ENCODE assay signal across 29 mouse cellular contexts in the genomic region with DNA sequence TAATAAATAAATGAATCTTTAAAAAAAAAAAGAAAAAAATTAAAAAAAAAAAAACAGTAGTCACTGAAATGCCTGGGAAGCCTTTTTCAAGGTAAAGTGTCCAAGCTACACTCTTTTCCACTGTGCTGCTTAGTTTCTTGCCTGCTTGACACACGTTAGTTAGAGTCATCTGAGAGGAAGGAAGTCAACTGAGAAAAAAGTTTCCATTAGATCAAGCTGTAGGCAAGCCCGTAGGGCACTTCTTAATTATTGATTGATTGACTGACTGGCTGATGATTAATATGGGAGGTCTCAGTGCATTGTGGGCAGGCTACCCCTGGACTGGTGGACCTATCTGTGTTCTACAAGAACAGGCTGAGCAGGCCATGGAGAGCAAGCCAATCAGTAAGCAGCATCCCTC. TPM values are rescaled to one million over a fixed set of nuclear protein-coding genes. Genes with fewer than 3 reads are reported as not detected.
DNase-seq lines count a peak whose midpoint lies in the region; ATAC-seq and TF ChIP-seq lines count a peak whose summit lies in the region.
"Had no signal": no experiment of that assay in that cellular context is flagged by ENCODE, and none has a peak within 500 bp of the region (broad histone marks: within the 10 kb centered on the region; RNA-seq: fewer than 3 reads in every experiment).

No protein-coding gene starts in this region.

- H3K27me3 ChIP-seq in heart, embryonic 14.5 days (ENCODE audit: control insufficient read depth, insufficient read depth, low read length): no peaks in the 10 kb centered on the region
- no peaks in the 10 kb centered on the region for H3K27me3 ChIP-seq in liver, adult 2 months (ENCODE audit: control insufficient read depth, insufficient read depth, low read length)
- no peaks in the 10 kb centered on the region for H3K27me3 ChIP-seq in liver, embryonic 11.5 days (replicated peaks; ENCODE audit: control insufficient read depth, insufficient read depth, low read length)
- no peaks in the 10 kb centered on the region for H3K27me3 ChIP-seq in CH12.LX (replicated peaks)
- H3K27me3 ChIP-seq: midbrain, embryonic 12.5 days; neural tube, embryonic 12.5 days had no signal

- TF ChIP-seq CTCF in liver, adult 2 months (IDR thresholded peaks at IDR 0.05; ENCODE audit: low read depth, low read length): no peak
- no peak for TF ChIP-seq CTCF in CH12.LX (conservative IDR thresholded peaks at IDR 0.05 in 1 of 2, IDR thresholded peaks at IDR 0.05 in 1 of 2; ENCODE audit: low read depth in 2 of 2, low read length in 2 of 2)

- H3K4me1 ChIP-seq in heart, embryonic 14.5 days (ENCODE audit: control insufficient read depth in 2 of 2, insufficient read depth in 2 of 2, low read length in 2 of 2): peaks cover 34 to 63% of the 10 kb centered on the region in 2 experiments
- no peaks in the 10 kb centered on the region for H3K4me1 ChIP-seq in liver, adult 2 months (ENCODE audit: control insufficient read depth, insufficient read depth, low read length)
- H3K4me1 ChIP-seq in liver, embryonic 11.5 days (replicated peaks; ENCODE audit: control insufficient read depth, insufficient read depth, low read length): peaks cover 4% of the 10 kb centered on the region; the same call in 1 of the 2 replicates
- H3K4me1 ChIP-seq in CH12.LX (ENCODE audit: control insufficient read depth in 1 of 2, insufficient read depth in 2 of 2): peaks cover 0 to 4% of the 10 kb centered on the region in 2 experiments; a peak in 2 of 4 replicates
- H3K4me1 ChIP-seq: midbrain, embryonic 12.5 days; neural tube, embryonic 12.5 days had no signal

- H3K4me2 ChIP-seq in heart, embryonic 14.5 days (ENCODE audit: low read length): no peak overlapping the region
- no peak overlapping the region for H3K4me2 ChIP-seq in liver, embryonic 11.5 days
- H3K4me2 ChIP-seq in CH12.LX (ENCODE audit: insufficient read depth, low read depth, poor library complexity, severe bottlenecking): no peak overlapping the region
- H3K4me2 ChIP-seq: hindbrain, embryonic 14.5 days; lung, embryonic 14.5 days; midbrain, embryonic 12.5 days; neural tube, embryonic 12.5 days had no signal

- intact Hi-C loops in heart, postnatal 25 days (cut with DNase I): no loop called here

- no peak for TF ChIP-seq RAD21 in CH12.LX (IDR thresholded peaks at IDR 0.05; ENCODE audit: low read depth, low read length)

- TF ChIP-seq EP300 in CH12.LX (IDR thresholded peaks at IDR 0.05; ENCODE audit: low read length): no peak

- WGBS in heart, embryonic 14.5 days: 66% methylated on average over 2 of the region's 2 CpGs
- 11% methylated on average over 2 of the region's 2 CpGs for WGBS in liver, adult 2 months
- WGBS in liver, embryonic 11.5 days: 54% methylated on average over 2 of the region's 2 CpGs

- H3K4me3 ChIP-seq in heart, embryonic 14.5 days (ENCODE audit: control insufficient read depth in 1 of 2, insufficient read depth in 1 of 2, low read depth in 1 of 2, low read length in 2 of 2): no peak overlapping the region
- H3K4me3 ChIP-seq in liver, adult 2 months (ENCODE audit: insufficient read depth, low read depth, low read length): no peak overlapping the region
- no peak overlapping the region for H3K4me3 ChIP-seq in liver, embryonic 11.5 days (ENCODE audit: low read depth, low read length)
- H3K4me3 ChIP-seq in CH12.LX (replicated peaks in 1 of 3; ENCODE audit: low read depth in 2 of 3, low read length in 2 of 3, poor library complexity in 1 of 3): no peak overlapping the region
- H3K4me3 ChIP-seq: erythroblast, embryonic 14.5 days; gastrocnemius, adult 2 months; midbrain, embryonic 12.5 days; myocyte; neural tube, embryonic 12.5 days had no signal

- dilution Hi-C loops in CH12.LX (cut with MboI; ENCODE audit: extremely low pct_ligation_motif_present, extremely low pct_unique_long_range_greater_than_20kb, low sequenced_read_pairs): no loop called here

- no peak for ATAC-seq in heart, embryonic 14.5 days (ENCODE audit: insufficient number of reproducible peaks, insufficient read depth, low FRiP score, low read depth)
- no peak for ATAC-seq in liver, embryonic 11.5 days (replicated peaks; ENCODE audit: low FRiP score)
- ATAC-seq: forebrain, embryonic 16.5 days had no signal

- DNase-seq in heart, postnatal 25 days (ENCODE audit: low spot score): no peak
- peak; percentile 77 for DNase-seq in liver, adult 2 months (ENCODE audit: extremely low read depth, low read depth, low spot score)
- no peak for DNase-seq in liver, embryonic 11.5 days (ENCODE audit: low spot score)
- DNase-seq in CH12.LX (ENCODE audit: extremely low read depth): peak; percentile 6
- DNase-seq in lung, postnatal 36 days: no peak
- DNase-seq in adrenal gland, postnatal 36 days: no peak
- DNase-seq: adrenal gland, postnatal 14 days; cerebellum, adult 11-12 months; cerebellum, adult 9-11 months; gastrocnemius, adult 2 months; gastrocnemius, postnatal 36 days; heart, postnatal 4 days; kidney, adult 18-20 months; kidney, postnatal 4 days; layer of hippocampus, postnatal 36 days; left cerebral cortex, postnatal 4 days; lung, embryonic 14.5 days; lung, postnatal 14 days; right cerebral cortex, adult 18-20 months; spleen, adult 18-20 months; thymus, postnatal 14 days had no signal

- in situ Hi-C loops in CH12.LX (cut with MboI; ENCODE audit: low pct_ligation_motif_present, low pct_unique_long_range_greater_than_20kb, low sequenced_read_pairs): no loop called here

- peak overlapping the region; percentile 57 to 98 for H3K27ac ChIP-seq in heart, embryonic 14.5 days (replicated peaks in 1 of 2; ENCODE audit: control insufficient read depth in 1 of 2, insufficient read depth in 1 of 2, low read depth in 2 of 2, low read length in 2 of 2)
- H3K27ac ChIP-seq in liver, adult 2 months (replicated peaks; ENCODE audit: insufficient read depth, low read depth, low read length): no peak overlapping the region
- no peak overlapping the region; the same call in 1 of the 2 replicates for H3K27ac ChIP-seq in liver, embryonic 11.5 days (ENCODE audit: low read depth, low read length)
- H3K27ac ChIP-seq in CH12.LX (ENCODE audit: insufficient read depth, low read depth): no peak overlapping the region
- H3K27ac ChIP-seq: gastrocnemius, adult 2 months; hindbrain, embryonic 14.5 days; liver, embryonic 14.5 days; midbrain, embryonic 12.5 days; neural tube, embryonic 12.5 days had no signal

- no peak for TF ChIP-seq POLR2A in liver, adult 2 months (IDR thresholded peaks at IDR 0.05; ENCODE audit: extremely low read depth, insufficient read depth, low read length)
- no peak for TF ChIP-seq POLR2A in CH12.LX (IDR thresholded peaks at IDR 0.05; ENCODE audit: low read depth, low read length)

- no peaks in the 10 kb centered on the region for H3K9me3 ChIP-seq in heart, embryonic 14.5 days (ENCODE audit: control insufficient read depth, low read length)
- H3K9me3 ChIP-seq in liver, embryonic 11.5 days (ENCODE audit: control insufficient read depth, low read length): no peaks in the 10 kb centered on the region
- H3K9me3 ChIP-seq in CH12.LX (replicated peaks; ENCODE audit: low read length): no peaks in the 10 kb centered on the region
- H3K9me3 ChIP-seq: midbrain, embryonic 12.5 days; neural tube, embryonic 12.5 days had no signal

- H3K36me3 ChIP-seq in heart, embryonic 14.5 days (ENCODE audit: control insufficient read depth, insufficient read depth, low read length): 0 out of 2 replicates have a peak, but pooled peaks cover 10% of the 10 kb centered on the region
- no peaks in the 10 kb centered on the region for H3K36me3 ChIP-seq in liver, adult 2 months (ENCODE audit: control insufficient read depth, insufficient read depth, low read length)
- H3K36me3 ChIP-seq in liver, embryonic 11.5 days (ENCODE audit: control insufficient read depth, insufficient read depth, low read length): no peaks in the 10 kb centered on the region
- no peaks in the 10 kb centered on the region for H3K36me3 ChIP-seq in CH12.LX (replicated peaks in 1 of 2; ENCODE audit: control insufficient read depth in 1 of 2, insufficient read depth in 1 of 2, low read length in 1 of 2)
- H3K36me3 ChIP-seq: midbrain, embryonic 12.5 days; neural tube, embryonic 12.5 days had no signal

- no peak overlapping the region for H3K9ac ChIP-seq in heart, embryonic 14.5 days (ENCODE audit: low read length)
- no peak overlapping the region for H3K9ac ChIP-seq in liver, adult 2 months (ENCODE audit: low read depth, low read length)
- H3K9ac ChIP-seq in liver, embryonic 11.5 days (ENCODE audit: low read depth, low read length): no peak overlapping the region
- H3K9ac ChIP-seq in CH12.LX (ENCODE audit: insufficient read depth, low read depth): no peak overlapping the region
- H3K9ac ChIP-seq: hindbrain, embryonic 14.5 days; liver, embryonic 14.5 days; lung, embryonic 14.5 days; midbrain, embryonic 12.5 days; neural tube, embryonic 12.5 days had no signal

- no peaks in the 10 kb centered on the region; the same call in 1 of the 2 replicates for H3K79me2 ChIP-seq in liver, adult 2 months (ENCODE audit: control insufficient read depth, insufficient read depth, low read length)
- no peaks in the 10 kb centered on the region for H3K79me2 ChIP-seq in CH12.LX (replicated peaks; ENCODE audit: control insufficient read depth, extremely low read depth, insufficient read depth, poor library complexity, severe bottlenecking)

TF ChIP-seq in CH12.LX, 34 proteins besides CTCF, POLR2A, EP300 and RAD21 (continues in another document):
- no peak for TF ChIP-seq PAX5 (IDR thresholded peaks at IDR 0.05; ENCODE audit: low read length)
- TF ChIP-seq E2F4 (IDR thresholded peaks at IDR 0.05; ENCODE audit: insufficient replicate concordance, low read depth, low read length): no peak
- no peak for TF ChIP-seq SIN3A (IDR thresholded peaks at IDR 0.05; ENCODE audit: low read length)
- no peak for TF ChIP-seq TCF12 (IDR thresholded peaks at IDR 0.05; ENCODE audit: low read depth, low read length)
- no peak for TF ChIP-seq MAFK (IDR thresholded peaks at IDR 0.05; ENCODE audit: insufficient replicate concordance, low read length)
- no peak for TF ChIP-seq HCFC1 (IDR thresholded peaks at IDR 0.05; ENCODE audit: low read depth, low read length)
- TF ChIP-seq USF1 (IDR thresholded peaks at IDR 0.05; ENCODE audit: low read depth, low read length): no peak
- TF ChIP-seq MXI1 (IDR thresholded peaks at IDR 0.05; ENCODE audit: low read depth, low read length): no peak
- TF ChIP-seq CHD2 (IDR thresholded peaks at IDR 0.05; ENCODE audit: low read length): no peak
- no peak for TF ChIP-seq ETS1 (conservative IDR thresholded peaks at IDR 0.05; ENCODE audit: low read depth, low read length)
- TF ChIP-seq ELF1 (IDR thresholded peaks at IDR 0.05; ENCODE audit: low read depth, low read length): no peak

RNA-seq across cellular contexts. Expression of gene Kif13a, which starts 9.9 kb away (rescaled TPM):
- polyA plus RNA-seq in heart, embryonic 14.5 days (2014; fragmentation: Nextera tagmentation; extraction: Ambion mirVana): 47.8 and 55.2 TPM in 2 replicates
- total RNA-seq in heart, postnatal 25 days (2021): 100 to 1,000 TPM; 109 to 118 TPM
- 10.5 and 11.1 TPM in 2 replicates for total RNA-seq in liver, adult 2 months (2014; rRNA removed)
- polyA plus RNA-seq in liver, adult 2 months (2012; rRNA removed): 6.6 TPM in 2 replicates
- polyA plus RNA-seq in liver, embryonic 11.5 days (2014; fragmentation: Nextera tagmentation; extraction: Ambion mirVana): 9.3 and 13.8 TPM in 2 replicates
- total RNA-seq in CH12.LX (2012; rRNA removed) (not detected in 2 replicates), CH12.LX (2014; rRNA removed) (not detected in 2 replicates)
- polyA plus RNA-seq in CH12.LX (2012; ENCODE audit: insufficient read length, low read depth): not detected in 2 replicates
- total RNA-seq in adrenal gland, postnatal 36 days (2021): 10 to 100 TPM; 31.0 to 39.0 TPM

Comparison
In these comparisons a context has a peak if more than half of its experiments do, and no peak if none do; other contexts are left out.
1. DNase-seq: peak in liver, adult 2 months (single experiment) and CH12.LX (single experiment); none in heart, postnatal 25 days (single experiment), liver, embryonic 11.5 days (single experiment), lung, postnatal 36 days (single experiment) and adrenal gland, postnatal 36 days (0 of 2).
2. H3K27ac ChIP-seq: peak in heart, embryonic 14.5 days (2 of 2); none in liver, adult 2 months (single experiment), liver, embryonic 11.5 days (single experiment) and CH12.LX (single experiment).